Mouse (Mus musculus) liver, embryonic 15.5 days (tissue): ENCODE data around the gene Hspb7. TPM values are rescaled to one million over a fixed set of nuclear protein-coding genes. Genes with fewer than 3 reads are reported as not detected.

ENCODE experiments used
- ATAC-seq: fragments of 200-750 bp; cut with Nextera tagmentation; 2 replicates; pipeline ENCODE4 v1.8.0; 2017; ENCODE audit warnings: moderate number of reproducible peaks, mild to moderate bottlenecking, moderate library complexity; ENCODE audit not compliant: insufficient read depth
- H3K27ac ChIP-seq: fragments of 300-500 bp; sonication (generic); replicated peaks from 2 replicates; pipeline ENCODE4 v1.5.1; 2015; ENCODE audit warnings: mild to moderate bottlenecking, inconsistent platforms
- H3K27me3 ChIP-seq: fragments of 300-500 bp; sonication (generic); 2 replicates; pipeline ENCODE4 v1.6.1; 2015; ENCODE audit warnings: mild to moderate bottlenecking, inconsistent platforms
- H3K36me3 ChIP-seq: fragments of 300-500 bp; sonication (generic); replicated peaks from 2 replicates; pipeline ENCODE4 v1.6.1; 2015; ENCODE audit warnings: moderate library complexity, mild to moderate bottlenecking, inconsistent platforms
- H3K4me1 ChIP-seq: fragments of 300-500 bp; sonication (generic); replicated peaks from 2 replicates; pipeline ENCODE4 v1.6.1; 2015; ENCODE audit warnings: inconsistent platforms
- H3K4me2 ChIP-seq: fragments of 300-500 bp; sonication (generic); 2 replicates; pipeline ENCODE4 v1.6.1; 2015; ENCODE audit warnings: moderate library complexity, mild to moderate bottlenecking, inconsistent platforms
- H3K4me3 ChIP-seq: fragments of 300-500 bp; sonication (generic); replicated peaks from 2 replicates; pipeline ENCODE4 v1.5.1; 2015; ENCODE audit warnings: mild to moderate bottlenecking, inconsistent platforms
- H3K9ac ChIP-seq: fragments of 300-500 bp; sonication (generic); 2 replicates; pipeline ENCODE4 v1.6.1; 2015; ENCODE audit warnings: moderate library complexity, mild to moderate bottlenecking, inconsistent platforms
- H3K9me3 ChIP-seq: fragments of 300-500 bp; sonication (generic); replicated peaks from 2 replicates; pipeline ENCODE4 v1.6.1; 2016; ENCODE audit warnings: inconsistent platforms
- WGBS: fragments of 180-500 bp; shearing (Covaris S2); methylation state at CpG from one replicate; pipeline ENCODE4 v1.1.7; 2015; ENCODE audit warnings: mixed read lengths; ENCODE audit not compliant: insufficient replicate concordance; 5-methylcytosine and 5-hydroxymethylcytosine counted together
- polyA plus RNA-seq: library from polyadenylated mRNA; unstranded; fragments of >200 nt; fragmentation: Nextera tagmentation; extraction: Ambion mirVana; gene quantifications from 2 replicates; pipeline ENCODE4 v1.2.1, GENCODE M21; 2015

Hspb7 gene
- polyA plus RNA-seq, 1 experiment from 2014 or later: 0.47 TPM

DNA sequence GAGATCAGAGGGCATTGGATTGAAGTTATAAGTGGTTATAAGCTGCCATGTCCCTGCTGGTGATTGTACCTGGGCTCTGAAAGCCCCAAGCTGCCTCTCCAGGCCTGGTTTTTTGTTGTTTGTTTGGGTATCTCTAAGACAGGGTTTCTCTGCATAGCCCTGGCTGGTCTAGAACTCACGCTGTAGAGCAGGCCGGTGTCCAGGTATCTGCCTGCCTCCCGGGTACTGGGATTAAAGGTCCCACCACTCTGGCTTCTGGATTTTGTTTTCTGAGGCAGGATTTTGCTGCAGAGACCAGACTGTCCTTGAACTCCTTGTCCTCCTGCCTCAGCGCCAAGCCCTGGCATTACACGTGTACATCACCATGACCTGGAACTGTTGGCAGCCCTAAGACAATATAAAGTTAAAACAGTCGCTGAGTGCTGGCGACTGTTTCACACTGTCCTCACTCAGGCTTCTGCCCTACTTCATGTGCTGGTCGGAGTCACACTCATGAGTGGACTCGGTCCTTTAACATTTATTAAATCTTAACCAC lies 31.4 kb downstream of the Hspb7 start:
- Histone ChIP-seq H3K4me3 (no peak overlapping the region), H3K4me1 (peaks cover 15% of the 10 kb centered on the region; the same call in 1 of the 2 replicates), H3K36me3 (peaks cover 18% of the 10 kb centered on the region), H3K4me2 (no peak overlapping the region), H3K27me3 (no peaks in the 10 kb centered on the region), H3K9ac (no peak overlapping the region), H3K27ac (no peak overlapping the region), H3K9me3 (no peaks in the 10 kb centered on the region)
- 75% methylated on average over 9 of the region's 9 CpGs for WGBS
- ATAC-seq: no peak

DNA sequence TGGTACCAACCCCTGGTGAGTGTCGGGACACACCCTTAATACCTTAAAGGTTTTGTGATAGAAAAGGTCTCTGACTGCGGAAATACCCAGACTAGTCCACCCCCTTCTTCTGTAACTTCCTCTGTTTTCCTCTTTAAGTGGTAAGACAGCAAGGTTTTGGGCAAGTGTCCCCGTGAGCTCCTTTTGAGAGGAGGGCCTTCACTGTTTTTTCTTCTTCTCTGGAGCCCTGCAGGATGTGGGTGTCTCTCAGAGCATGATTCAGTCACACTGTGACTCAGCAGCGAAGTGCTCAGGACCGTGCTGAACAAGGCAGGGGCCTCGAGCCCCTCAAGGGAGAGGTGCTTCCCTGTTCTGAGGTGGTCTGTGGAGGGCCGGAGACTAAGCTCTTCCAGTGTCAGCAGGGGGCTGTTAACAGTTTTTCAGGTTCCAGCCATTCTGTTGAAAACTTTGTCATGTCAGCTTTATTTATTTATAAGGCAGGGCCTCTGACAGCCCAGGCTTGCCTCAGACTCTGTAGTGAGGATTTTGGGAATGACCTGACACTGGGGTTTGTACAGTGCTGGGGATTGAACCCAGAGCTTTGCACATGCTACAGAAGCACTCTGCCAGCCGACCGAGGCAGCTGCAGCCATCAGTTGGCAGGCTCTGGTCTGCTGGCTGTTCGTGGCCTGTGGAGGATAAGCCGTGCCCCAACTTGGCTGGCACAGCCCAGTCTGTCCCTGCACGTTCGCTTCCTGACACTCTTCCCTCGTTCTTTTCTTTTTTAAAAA lies 34.2 kb downstream of the Hspb7 start:
- Histone ChIP-seq H3K9ac (no peak overlapping the region), H3K4me2 (no peak overlapping the region), H3K27ac (0 out of 2 replicates have a peak overlapping the region, but pooled peaks have one; percentile 24), H3K36me3 (peaks cover 3% of the 10 kb centered on the region; the same call in 1 of the 2 replicates), H3K4me1 (peaks cover 24% of the 10 kb centered on the region), H3K9me3 (no peaks in the 10 kb centered on the region), H3K27me3 (no peaks in the 10 kb centered on the region), H3K4me3 (no peak overlapping the region)
- 0 out of 2 replicates have a peak, but pooled peaks have one; percentile 18 for ATAC-seq
- 50% methylated on average over 14 of the region's 14 CpGs for WGBS

DNA sequence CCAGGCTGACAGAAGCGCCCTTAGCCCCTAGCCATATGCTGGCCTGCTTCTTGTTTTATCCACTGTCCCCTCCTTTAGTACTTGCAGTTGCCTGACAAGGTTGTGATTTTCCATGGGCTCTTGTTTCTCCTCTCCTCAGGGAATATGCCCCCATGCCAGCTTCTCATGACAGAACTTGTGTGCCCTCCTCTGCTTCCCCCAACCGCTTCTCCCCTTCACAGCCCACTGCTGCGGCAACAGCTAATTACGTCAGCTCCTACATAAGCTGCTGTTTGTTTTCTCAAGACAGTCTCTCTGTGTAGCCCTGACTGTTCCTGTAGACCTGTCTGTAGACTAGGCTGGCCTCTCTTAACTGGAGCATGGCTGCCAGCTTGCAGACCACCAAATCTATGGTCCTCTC lies 34.9 kb downstream of the Hspb7 start:
- Histone ChIP-seq H3K4me2 (no peak overlapping the region), H3K4me3 (no peak overlapping the region), H3K9me3 (no peaks in the 10 kb centered on the region), H3K4me1 (peaks cover 24% of the 10 kb centered on the region), H3K36me3 (peaks cover 6% of the 10 kb centered on the region; the same call in 1 of the 2 replicates), H3K9ac (no peak overlapping the region), H3K27me3 (no peaks in the 10 kb centered on the region), H3K27ac (no peak overlapping the region)
- 80% methylated on average over 4 of the region's 4 CpGs for WGBS
- ATAC-seq: no peak

DNA sequence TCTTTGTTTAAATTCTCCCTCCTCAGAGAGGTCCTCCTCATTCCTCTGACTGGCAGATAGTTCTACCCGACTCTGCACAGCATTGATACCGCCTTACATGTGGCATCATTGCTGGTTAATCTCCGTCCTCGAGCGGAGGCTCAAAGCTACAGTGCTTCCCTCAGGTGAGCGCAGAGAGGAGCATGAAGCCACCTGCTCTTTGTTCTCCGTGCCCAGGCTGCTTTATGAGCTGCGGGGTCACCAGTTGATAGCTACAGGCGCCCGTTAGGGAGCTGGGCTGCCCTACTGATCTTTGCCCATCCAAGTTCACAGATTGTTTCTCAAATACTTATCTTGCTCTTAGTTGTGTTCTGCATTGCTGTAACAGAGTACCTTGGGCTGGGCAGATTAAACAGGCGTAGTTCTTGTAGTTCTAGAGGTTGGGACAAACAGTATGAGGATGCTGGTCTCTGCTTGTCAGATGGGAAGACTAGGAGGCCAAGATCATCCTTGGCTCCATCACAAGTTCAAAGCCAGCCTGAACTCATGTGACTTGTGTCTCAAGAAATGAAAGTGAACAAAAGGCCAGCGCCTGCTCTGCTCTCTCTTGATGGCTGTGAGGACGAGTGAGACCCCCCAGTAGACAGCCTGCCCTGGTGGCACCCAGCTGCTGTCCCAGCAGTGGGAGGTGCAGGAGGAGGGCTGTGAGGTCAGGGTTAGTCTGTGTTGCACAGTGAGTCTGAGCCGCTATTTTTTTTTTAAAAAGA lies 35.8 kb downstream of the Hspb7 start:
- Histone ChIP-seq H3K9me3 (no peaks in the 10 kb centered on the region), H3K4me3 (no peak overlapping the region), H3K4me1 (peaks cover 30% of the 10 kb centered on the region), H3K36me3 (peaks cover 6% of the 10 kb centered on the region; the same call in 1 of the 2 replicates), H3K27me3 (no peaks in the 10 kb centered on the region), H3K27ac (no peak overlapping the region), H3K9ac (no peak overlapping the region), H3K4me2 (no peak overlapping the region)
- ATAC-seq: no peak
- WGBS: 79% methylated on average over 14 of the region's 14 CpGs

DNA sequence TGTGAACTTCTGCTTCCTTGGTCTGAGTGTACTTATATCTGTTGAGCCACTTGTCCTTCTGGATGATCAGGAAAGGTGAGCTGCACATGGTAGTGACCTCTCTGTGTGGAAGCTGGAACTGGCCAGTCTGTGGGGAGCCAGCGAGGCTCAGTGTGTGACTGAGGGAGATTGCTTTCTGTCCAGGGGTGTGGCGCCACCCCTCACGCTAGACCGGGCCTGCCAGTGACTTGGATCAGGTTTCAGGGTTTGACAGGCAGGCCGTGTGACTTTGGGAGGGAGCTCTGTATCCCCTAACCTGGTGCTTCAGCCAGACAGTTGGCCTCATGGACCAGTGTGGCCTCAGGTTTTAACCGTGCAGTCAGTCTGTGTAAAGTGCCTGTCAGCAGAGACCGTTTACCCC lies 37.7 kb downstream of the Hspb7 start:
- no peak for ATAC-seq
- no peak overlapping the region for H3K4me2 ChIP-seq
- H3K4me3 ChIP-seq: no peak overlapping the region
- H3K27me3 ChIP-seq: no peaks in the 10 kb centered on the region
- no peak overlapping the region for H3K27ac ChIP-seq
- H3K9ac ChIP-seq: no peak overlapping the region
- peaks cover 30% of the 10 kb centered on the region for H3K4me1 ChIP-seq
- H3K9me3 ChIP-seq: no peaks in the 10 kb centered on the region
- H3K36me3 ChIP-seq: peaks cover 12% of the 10 kb centered on the region; the same call in 1 of the 2 replicates
- 52% methylated on average over 7 of the region's 7 CpGs for WGBS

DNA sequence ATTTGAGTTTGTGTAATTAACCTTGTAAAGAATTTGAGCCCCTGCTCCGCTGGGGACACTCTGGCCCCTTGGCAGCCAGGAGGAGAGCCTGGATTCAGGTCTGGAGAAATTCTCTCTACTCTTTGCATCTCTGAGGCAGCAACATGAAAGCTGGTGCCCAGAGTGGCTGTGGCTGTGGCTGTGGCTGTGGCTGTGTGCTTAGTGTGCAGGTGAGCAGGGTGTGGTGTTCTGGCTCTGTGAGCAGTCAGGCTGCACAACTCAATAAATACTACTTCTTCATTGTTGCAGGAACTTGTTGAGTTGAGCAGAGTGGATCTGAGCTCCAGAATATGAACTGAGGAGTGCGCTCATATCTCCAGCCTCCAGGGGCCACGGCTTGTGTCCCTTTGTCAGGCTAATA lies 38.3 kb downstream of the Hspb7 start:
- Histone ChIP-seq H3K9me3 (no peaks in the 10 kb centered on the region), H3K4me1 (peaks cover 28% of the 10 kb centered on the region), H3K27me3 (no peaks in the 10 kb centered on the region), H3K27ac (no peak overlapping the region), H3K36me3 (peaks cover 17% of the 10 kb centered on the region), H3K4me3 (no peak overlapping the region), H3K9ac (no peak overlapping the region), H3K4me2 (no peak overlapping the region)
- 70% methylated on average over 3 of the region's 3 CpGs for WGBS
- no peak for ATAC-seq

DNA sequence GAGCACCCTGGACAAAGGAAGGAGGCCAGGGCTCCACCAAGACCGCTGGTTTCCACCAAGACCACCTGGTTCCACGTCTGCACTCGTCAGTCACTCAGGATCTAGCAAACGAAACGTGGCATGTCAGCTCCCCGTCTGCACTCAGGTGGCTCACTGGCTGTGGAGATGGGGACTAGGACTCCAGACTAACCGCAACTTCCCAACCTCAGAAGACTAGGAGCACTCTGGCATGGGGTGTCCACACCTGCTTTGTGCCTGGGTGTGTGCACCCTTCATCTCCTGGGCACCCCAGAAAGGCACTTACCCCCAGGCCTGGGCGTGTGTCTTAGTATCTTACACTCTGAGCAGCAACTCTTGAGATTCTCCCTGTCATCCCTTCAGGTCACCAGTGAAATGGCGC lies 39.2 kb downstream of the Hspb7 start:
- H3K27me3 ChIP-seq: no peaks in the 10 kb centered on the region
- peaks cover 22% of the 10 kb centered on the region for H3K4me1 ChIP-seq
- no peak overlapping the region for H3K4me3 ChIP-seq
- ATAC-seq: no peak
- no peak overlapping the region for H3K9ac ChIP-seq
- 79% methylated on average over 9 of the region's 9 CpGs for WGBS
- no peak overlapping the region for H3K27ac ChIP-seq
- H3K9me3 ChIP-seq: no peaks in the 10 kb centered on the region
- no peak overlapping the region for H3K4me2 ChIP-seq
- peaks cover 26% of the 10 kb centered on the region for H3K36me3 ChIP-seq

DNA sequence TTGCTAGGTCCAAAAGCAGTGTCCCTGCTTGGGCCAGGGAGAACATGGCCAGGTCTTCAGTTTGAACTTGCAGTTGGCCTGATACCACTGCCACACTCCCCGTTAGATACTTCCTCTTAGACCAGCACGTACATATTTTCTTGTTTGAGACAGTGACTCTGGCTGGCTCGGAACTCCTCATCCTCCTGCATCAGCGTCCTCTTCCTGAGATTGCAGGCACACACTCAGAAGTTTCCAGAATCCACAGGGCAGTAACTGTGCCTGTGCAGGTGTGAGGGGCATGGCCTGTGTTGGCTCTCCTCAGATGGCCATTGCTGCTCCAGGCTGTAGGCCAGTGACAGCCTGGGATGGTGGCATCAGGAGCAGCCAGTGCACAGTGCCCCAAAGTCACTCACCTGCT lies 39.9 kb downstream of the Hspb7 start:
- WGBS: 45% methylated on average over 4 of the region's 4 CpGs
- Histone ChIP-seq H3K4me2 (no peak overlapping the region), H3K9ac (no peak overlapping the region), H3K4me3 (no peak overlapping the region), H3K27me3 (no peaks in the 10 kb centered on the region), H3K36me3 (peaks cover 33% of the 10 kb centered on the region), H3K4me1 (peaks cover 18% of the 10 kb centered on the region), H3K9me3 (no peaks in the 10 kb centered on the region), H3K27ac (no peak overlapping the region)
- no peak for ATAC-seq

DNA sequence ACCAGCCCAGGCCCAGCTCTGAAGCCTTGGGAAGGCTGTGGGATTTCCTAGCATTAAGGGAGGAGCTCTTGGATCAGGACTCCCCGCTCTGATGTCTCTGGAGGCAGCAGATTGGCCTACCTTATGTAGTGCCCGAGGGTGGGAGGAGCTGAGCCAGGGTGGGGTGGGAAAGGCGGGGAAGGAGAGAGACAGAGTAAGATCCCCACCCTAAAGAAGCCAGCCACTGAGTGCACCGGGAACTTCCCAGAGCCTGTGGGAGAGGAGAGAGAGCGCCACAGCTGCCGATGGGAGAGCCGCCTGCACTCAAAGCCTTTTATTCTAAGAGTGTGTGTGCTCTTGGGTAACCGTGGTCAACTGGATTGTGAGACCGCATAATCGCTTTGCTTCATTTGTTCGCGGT lies 40.5 kb downstream of the Hspb7 start:
- no peak for ATAC-seq
- Histone ChIP-seq H3K27ac (no peak overlapping the region), H3K4me2 (no peak overlapping the region), H3K36me3 (peaks cover 39% of the 10 kb centered on the region), H3K9me3 (no peaks in the 10 kb centered on the region), H3K27me3 (no peaks in the 10 kb centered on the region), H3K4me3 (no peak overlapping the region), H3K4me1 (peaks cover 14% of the 10 kb centered on the region; the same call in 1 of the 2 replicates), H3K9ac (no peak overlapping the region)
- WGBS: 71% methylated on average over 12 of the region's 12 CpGs

DNA sequence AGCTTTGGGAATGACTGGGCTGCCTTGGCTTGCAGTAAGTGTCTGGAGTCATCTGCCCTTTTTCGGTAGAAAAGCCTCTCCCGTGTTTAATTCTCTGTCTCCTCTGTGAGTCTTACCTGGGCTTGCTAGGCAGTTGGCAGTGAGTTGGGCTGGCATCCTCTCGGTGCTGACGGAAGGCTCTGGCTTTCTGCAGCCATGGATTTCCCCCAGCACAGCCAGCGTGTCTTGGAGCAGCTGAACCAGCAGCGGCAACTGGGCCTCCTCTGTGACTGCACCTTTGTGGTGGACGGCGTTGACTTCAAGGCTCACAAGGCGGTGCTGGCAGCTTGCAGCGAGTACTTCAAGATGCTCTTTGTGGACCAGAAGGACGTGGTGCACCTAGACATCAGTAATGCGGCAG lies 41.0 kb downstream of the Hspb7 start:
- no peak overlapping the region for H3K27ac ChIP-seq
- no peak overlapping the region for H3K4me2 ChIP-seq
- WGBS: 86% methylated on average over 12 of the region's 12 CpGs
- ATAC-seq: no peak
- H3K4me3 ChIP-seq: no peak overlapping the region
- H3K4me1 ChIP-seq: peaks cover 14% of the 10 kb centered on the region; the same call in 1 of the 2 replicates
- H3K9ac ChIP-seq: no peak overlapping the region
- no peaks in the 10 kb centered on the region for H3K27me3 ChIP-seq
- H3K36me3 ChIP-seq: peaks cover 44% of the 10 kb centered on the region
- H3K9me3 ChIP-seq: no peaks in the 10 kb centered on the region

DNA sequence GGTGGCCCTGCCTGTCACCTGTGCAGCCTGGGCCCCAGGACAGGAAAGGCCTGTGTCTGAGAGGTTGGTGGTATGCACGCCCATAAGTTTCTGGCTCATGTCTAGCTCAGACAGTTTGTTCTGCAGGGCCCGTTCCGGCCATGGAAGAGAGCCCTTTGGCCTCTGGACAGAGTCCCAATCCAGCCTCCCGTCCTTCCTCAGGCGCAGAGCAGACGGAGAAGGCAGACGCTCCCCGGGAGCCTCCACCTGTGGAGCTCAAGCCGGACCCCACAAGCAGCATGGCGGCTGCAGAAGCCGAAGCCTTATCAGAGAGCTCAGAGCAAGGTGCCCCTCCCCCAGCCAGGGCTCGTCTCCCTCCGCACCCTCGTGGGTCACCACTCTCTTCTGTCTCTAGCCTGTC lies 42.9 kb downstream of the Hspb7 start:
- WGBS: 77% methylated on average over 14 of the region's 14 CpGs

More for the DNA sequence above, 42.9 kb downstream of the Hspb7 start:
- Histone ChIP-seq H3K4me1 (peaks cover 10% of the 10 kb centered on the region; the same call in 1 of the 2 replicates), H3K36me3 (peaks cover 62% of the 10 kb centered on the region), H3K27ac (no peak overlapping the region), H3K9me3 (no peaks in the 10 kb centered on the region), H3K4me2 (no peak overlapping the region), H3K4me3 (no peak overlapping the region), H3K9ac (no peak overlapping the region), H3K27me3 (no peaks in the 10 kb centered on the region)
- no peak for ATAC-seq
